Mouse (Mus musculus): Measurements from ENCODE around the gene Dok5. TPM values are rescaled to one million over a fixed set of nuclear protein-coding genes. Genes with fewer than 3 reads are reported as not detected.

Dok5 gene
- polyA plus RNA-seq, 1 experiment = not detected

DNA sequence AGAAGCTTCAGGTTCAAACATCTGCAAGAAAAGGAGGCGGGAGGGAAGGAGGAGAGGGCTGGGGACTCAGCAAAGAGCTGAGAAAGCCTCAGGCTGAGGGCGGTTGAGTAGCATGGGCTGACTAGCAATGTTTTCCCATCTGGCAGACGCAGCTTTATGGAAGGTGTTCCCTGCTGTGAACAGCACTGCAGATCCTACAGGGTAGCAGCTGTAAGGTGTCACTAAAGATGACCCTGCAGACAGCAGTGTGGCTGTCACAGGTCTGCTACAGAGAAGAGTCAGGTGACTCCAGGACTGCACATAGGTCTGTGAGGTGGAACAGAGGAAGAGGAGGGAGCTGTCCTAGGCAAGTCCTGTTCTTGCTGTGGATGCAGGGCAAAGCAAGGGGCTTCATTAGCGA lies 11.2 kb upstream of the Dok5 start:
- no peak overlapping the region for H3K4me3 ChIP-seq (ENCODE audit: insufficient read depth, low read length)
- H3K4me1 ChIP-seq (ENCODE audit: control insufficient read depth, insufficient read depth, low read length) = no peaks in the 10 kb centered on the region
- TF ChIP-seq POLR2A (IDR thresholded peaks at IDR 0.05; ENCODE audit: borderline replicate concordance, low read depth, low read length) (no peak), CTCF (IDR thresholded peaks at IDR 0.05; ENCODE audit: low read depth, low read length) (no peak)
- H3K27ac ChIP-seq (ENCODE audit: insufficient read depth, low read depth, low read length) = no peak overlapping the region

GRCm38 (mm10) chr2:170724136-170724535 lies 7.5 kb upstream of the Dok5 start:
- no peak for TF ChIP-seq CTCF (IDR thresholded peaks at IDR 0.05; ENCODE audit: low read depth, low read length)
- Histone ChIP-seq H3K4me1 (ENCODE audit: control insufficient read depth, insufficient read depth, low read length) (no peaks in the 10 kb centered on the region), H3K27ac (ENCODE audit: insufficient read depth, low read depth, low read length) (no peak overlapping the region), H3K4me3 (ENCODE audit: insufficient read depth, low read length) (no peak overlapping the region)

DNA sequence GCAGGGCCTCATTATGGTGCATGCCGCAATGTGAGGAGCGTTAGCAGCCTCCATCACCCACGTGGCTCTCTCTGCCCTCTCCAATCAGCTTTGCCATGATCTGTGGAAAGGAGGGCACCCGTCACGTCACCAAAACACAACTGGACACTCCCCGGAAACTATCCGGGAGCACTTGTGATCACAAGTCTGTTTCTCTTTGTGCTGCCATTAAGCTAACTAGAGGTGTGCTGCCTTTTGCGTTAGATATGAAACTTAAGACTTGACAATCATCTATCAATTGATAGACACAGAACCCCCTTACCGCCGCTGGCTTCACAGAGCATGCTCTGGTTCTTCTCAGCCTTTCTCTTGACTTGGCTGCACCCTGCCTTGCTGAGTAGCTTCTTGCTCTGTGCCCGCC lies 6.9 kb upstream of the Dok5 start:
- TF ChIP-seq POLR2A (IDR thresholded peaks at IDR 0.05; ENCODE audit: borderline replicate concordance, low read depth, low read length) (no peak), CTCF (IDR thresholded peaks at IDR 0.05; ENCODE audit: low read depth, low read length) (no peak)
- no peak overlapping the region for H3K27ac ChIP-seq (ENCODE audit: insufficient read depth, low read depth, low read length)
- H3K4me3 ChIP-seq (ENCODE audit: insufficient read depth, low read length) = no peak overlapping the region
- H3K4me1 ChIP-seq (ENCODE audit: control insufficient read depth, insufficient read depth, low read length) = no peaks in the 10 kb centered on the region

DNA sequence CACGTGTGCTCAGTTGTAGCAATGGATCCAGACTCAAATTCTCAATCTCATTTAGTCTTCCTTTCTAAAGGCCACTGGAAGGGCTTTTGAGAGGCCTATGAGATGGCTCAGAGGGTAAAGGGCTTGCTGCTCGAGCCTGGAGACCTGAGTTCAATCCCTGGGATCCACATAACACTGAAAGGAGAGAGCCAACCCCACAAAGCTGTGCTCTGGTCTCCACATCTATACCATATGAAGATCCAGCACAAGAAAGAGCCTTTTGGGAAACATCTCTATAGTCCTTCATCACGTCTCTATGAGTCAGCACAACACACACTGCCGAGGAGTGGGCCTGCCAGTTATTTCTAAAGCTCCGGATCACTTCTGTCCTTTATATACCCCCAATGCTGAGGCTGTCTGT lies 5.8 kb upstream of the Dok5 start:
- Histone ChIP-seq H3K27ac (ENCODE audit: insufficient read depth, low read depth, low read length) (no peak overlapping the region), H3K4me1 (ENCODE audit: control insufficient read depth, insufficient read depth, low read length) (no peaks in the 10 kb centered on the region), H3K4me3 (ENCODE audit: insufficient read depth, low read length) (no peak overlapping the region)
- TF ChIP-seq POLR2A (IDR thresholded peaks at IDR 0.05; ENCODE audit: borderline replicate concordance, low read depth, low read length) (no peak), CTCF (IDR thresholded peaks at IDR 0.05; ENCODE audit: low read depth, low read length) (no peak)

DNA sequence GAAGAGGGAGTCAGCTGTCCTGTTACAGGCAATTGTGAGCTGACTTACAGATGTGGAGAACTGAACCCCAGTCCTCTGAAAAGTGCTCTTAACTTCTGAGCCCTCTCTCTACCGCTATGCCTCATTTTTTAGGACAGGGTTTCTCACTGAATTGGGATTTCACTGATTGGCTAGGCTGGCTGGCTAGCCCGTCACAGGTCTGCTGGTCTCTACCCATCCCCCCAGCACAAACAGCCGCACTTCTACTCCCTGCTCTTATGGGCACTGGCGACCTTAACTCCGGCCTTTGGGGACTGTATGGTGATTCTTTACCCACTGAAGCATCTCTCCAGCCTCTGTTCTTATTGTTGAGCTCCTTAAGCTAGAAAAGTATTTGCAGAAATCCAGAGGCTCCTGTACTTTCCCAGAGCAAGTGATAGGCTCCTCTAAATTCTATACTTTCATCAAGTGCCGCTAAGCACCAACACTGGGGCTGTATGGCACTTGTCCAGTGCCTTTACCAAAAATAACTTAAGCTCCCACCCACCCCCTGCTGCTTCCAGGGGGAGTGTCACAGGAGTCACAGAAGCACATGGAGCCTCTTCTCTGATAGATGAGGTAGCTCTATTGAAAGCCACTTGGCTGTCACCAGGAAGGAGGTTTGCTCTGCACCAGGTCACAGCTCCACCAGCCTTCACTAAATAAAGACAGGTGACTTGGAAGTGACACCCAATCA lies 4.5 kb upstream of the Dok5 start:
- TF ChIP-seq POLR2A (IDR thresholded peaks at IDR 0.05; ENCODE audit: borderline replicate concordance, low read depth, low read length) = no peak
- TF ChIP-seq CTCF (IDR thresholded peaks at IDR 0.05; ENCODE audit: low read depth, low read length) = no peak
- Histone ChIP-seq H3K27ac (ENCODE audit: insufficient read depth, low read depth, low read length) (no peak overlapping the region), H3K4me1 (ENCODE audit: control insufficient read depth, insufficient read depth, low read length) (no peaks in the 10 kb centered on the region), H3K4me3 (ENCODE audit: insufficient read depth, low read length) (no peak overlapping the region)

GRCm38 (mm10) chr2:170728864-170729263 lies 2.7 kb upstream of the Dok5 start:
- Histone ChIP-seq H3K4me1 (ENCODE audit: control insufficient read depth, insufficient read depth, low read length) (no peaks in the 10 kb centered on the region), H3K27ac (ENCODE audit: insufficient read depth, low read depth, low read length) (no peak overlapping the region), H3K4me3 (ENCODE audit: insufficient read depth, low read length) (no peak overlapping the region)
- TF ChIP-seq POLR2A (IDR thresholded peaks at IDR 0.05; ENCODE audit: borderline replicate concordance, low read depth, low read length) = no peak
- TF ChIP-seq CTCF (IDR thresholded peaks at IDR 0.05; ENCODE audit: low read depth, low read length) = no peak

DNA sequence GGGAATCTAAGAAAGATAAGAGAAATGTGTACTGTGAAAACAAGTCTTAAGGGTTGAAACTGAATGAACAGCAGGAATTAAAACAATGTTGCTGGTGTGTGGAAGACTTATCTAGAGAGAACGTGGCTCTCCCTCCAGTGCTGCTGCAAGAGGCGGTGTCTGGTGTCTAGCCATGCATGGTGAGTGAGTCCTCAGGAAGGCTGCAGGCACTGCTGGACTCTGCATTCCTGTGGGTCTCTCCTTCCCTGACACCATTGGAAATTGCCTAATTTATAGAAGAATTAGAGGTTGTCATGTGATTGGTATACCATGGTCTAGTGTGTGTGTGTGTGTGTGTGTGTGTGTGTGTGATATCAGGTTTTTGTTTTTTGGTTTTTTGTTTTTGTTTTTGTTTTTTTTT lies 1.9 kb upstream of the Dok5 start:
- no peaks in the 10 kb centered on the region for H3K4me1 ChIP-seq (ENCODE audit: control insufficient read depth, insufficient read depth, low read length)
- H3K27ac ChIP-seq (ENCODE audit: insufficient read depth, low read depth, low read length) = no peak overlapping the region
- TF ChIP-seq POLR2A (IDR thresholded peaks at IDR 0.05; ENCODE audit: borderline replicate concordance, low read depth, low read length) (no peak), CTCF (IDR thresholded peaks at IDR 0.05; ENCODE audit: low read depth, low read length) (no peak)
- no peak overlapping the region for H3K4me3 ChIP-seq (ENCODE audit: insufficient read depth, low read length)

DNA sequence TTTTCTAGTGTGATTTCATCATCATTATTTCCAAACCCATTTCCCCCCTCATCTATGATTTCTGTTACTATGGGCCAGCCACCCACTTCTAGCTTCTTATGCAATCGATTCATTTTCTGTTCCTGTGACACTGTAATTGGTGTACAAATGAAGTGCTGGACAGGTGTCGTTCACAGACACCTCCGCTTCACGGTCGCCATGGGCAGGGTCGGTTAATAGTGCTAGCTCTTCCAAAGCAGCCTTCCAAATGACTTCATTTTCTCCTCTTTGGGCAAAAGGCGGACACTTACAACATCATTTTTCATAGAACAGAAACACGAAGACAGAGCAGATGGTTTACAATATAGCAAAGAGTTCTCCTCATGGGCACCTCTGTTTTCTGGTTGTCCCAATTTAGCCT lies 1.5 kb upstream of the Dok5 start:
- Histone ChIP-seq H3K27ac (ENCODE audit: insufficient read depth, low read depth, low read length) (no peak overlapping the region), H3K4me3 (ENCODE audit: insufficient read depth, low read length) (no peak overlapping the region)
- TF ChIP-seq POLR2A (IDR thresholded peaks at IDR 0.05; ENCODE audit: borderline replicate concordance, low read depth, low read length) = no peak
- no peak for TF ChIP-seq CTCF (IDR thresholded peaks at IDR 0.05; ENCODE audit: low read depth, low read length)

DNA sequence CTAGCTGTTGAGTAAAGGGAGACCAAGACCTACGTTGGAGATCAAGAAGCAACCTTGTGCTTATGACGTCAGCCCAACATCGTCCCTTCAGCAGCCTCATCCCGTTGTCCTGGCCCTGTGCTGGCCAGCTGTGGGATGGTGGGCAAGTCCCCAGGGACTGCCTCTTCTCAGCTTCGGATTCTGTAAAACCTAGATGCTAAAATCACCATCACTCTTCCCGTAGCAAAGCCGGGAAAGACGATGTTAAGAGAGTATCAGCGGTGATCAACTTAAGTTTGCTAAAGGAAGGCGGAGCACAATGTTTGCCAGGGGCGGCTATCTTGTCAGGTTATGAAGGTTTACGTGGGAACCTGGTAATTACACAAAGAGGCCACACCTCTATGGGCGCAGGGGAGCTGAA lies 826 bp upstream of the Dok5 start:
- Histone ChIP-seq H3K4me3 (ENCODE audit: insufficient read depth, low read length) (no peak overlapping the region), H3K4me1 (ENCODE audit: control insufficient read depth, insufficient read depth, low read length) (no peaks in the 10 kb centered on the region), H3K27ac (ENCODE audit: insufficient read depth, low read depth, low read length) (no peak overlapping the region)
- TF ChIP-seq POLR2A (IDR thresholded peaks at IDR 0.05; ENCODE audit: borderline replicate concordance, low read depth, low read length) (no peak), CTCF (IDR thresholded peaks at IDR 0.05; ENCODE audit: low read depth, low read length) (no peak)

More for the DNA sequence above, 1.5 kb upstream of the Dok5 start:
- no peaks in the 10 kb centered on the region for H3K4me1 ChIP-seq (ENCODE audit: control insufficient read depth, insufficient read depth, low read length)

- TF ChIP-seq CTCF (IDR thresholded peaks at IDR 0.05; ENCODE audit: low read depth, low read length) (no peak), POLR2A (IDR thresholded peaks at IDR 0.05; ENCODE audit: borderline replicate concordance, low read depth, low read length) (no peak)
- no peak overlapping the region for H3K4me3 ChIP-seq (ENCODE audit: insufficient read depth, low read length)
- H3K4me1 ChIP-seq (ENCODE audit: control insufficient read depth, insufficient read depth, low read length) = no peaks in the 10 kb centered on the region
- no peak overlapping the region for H3K27ac ChIP-seq (ENCODE audit: insufficient read depth, low read depth, low read length)
These were observed 402 bp upstream of the Dok5 start for GRCm38 (mm10) chr2:170731205-170731604.

DNA sequence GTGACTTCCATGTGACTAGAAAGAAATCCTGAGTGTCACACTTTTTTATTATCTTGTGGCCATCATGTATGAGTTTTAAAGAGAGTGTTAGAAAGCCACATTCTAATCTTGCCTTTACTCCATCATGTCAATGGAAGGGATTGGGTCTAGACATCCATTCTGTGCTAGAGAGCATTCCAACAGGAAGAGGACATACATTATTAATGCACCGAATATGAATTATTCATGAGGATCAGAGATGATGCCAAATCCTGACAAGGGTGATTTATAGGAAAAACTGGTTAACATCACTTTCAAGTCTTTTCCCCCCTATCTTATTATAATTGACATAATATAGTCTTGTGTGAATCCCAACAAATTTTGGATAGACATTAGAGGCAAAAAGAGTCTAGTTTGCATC lies 2.1 kb downstream of the Dok5 start:
- no peaks in the 10 kb centered on the region for H3K4me1 ChIP-seq (ENCODE audit: control insufficient read depth, insufficient read depth, low read length)
- H3K27ac ChIP-seq (ENCODE audit: insufficient read depth, low read depth, low read length) = no peak overlapping the region
- TF ChIP-seq POLR2A (IDR thresholded peaks at IDR 0.05; ENCODE audit: borderline replicate concordance, low read depth, low read length) = no peak
- TF ChIP-seq CTCF (IDR thresholded peaks at IDR 0.05; ENCODE audit: low read depth, low read length) = no peak
- H3K4me3 ChIP-seq (ENCODE audit: insufficient read depth, low read length) = no peak overlapping the region
